Mouse (Mus musculus) layer of hippocampus, adult 18-20 months (tissue): Measurements from ENCODE around the gene Ippk. TPM values are rescaled to one million over a fixed set of nuclear protein-coding genes. Genes with fewer than 3 reads are reported as not detected.

Experiments
- DNase-seq, 2 experiments: peaks; one replicate each; pipeline ENCODE4 v3.0.0; 2022; ENCODE audit warnings: low spot score in 2 of 2
- total RNA-seq, 2 experiments: library from RNA; stranded (reverse); gene quantifications; 2 replicates each; pipeline ENCODE4 v1.2.3; 2021

Gene Ippk
- total RNA-seq, 2 experiments from 2014 or later, result 33.5 to 37.1 TPM

DNA sequence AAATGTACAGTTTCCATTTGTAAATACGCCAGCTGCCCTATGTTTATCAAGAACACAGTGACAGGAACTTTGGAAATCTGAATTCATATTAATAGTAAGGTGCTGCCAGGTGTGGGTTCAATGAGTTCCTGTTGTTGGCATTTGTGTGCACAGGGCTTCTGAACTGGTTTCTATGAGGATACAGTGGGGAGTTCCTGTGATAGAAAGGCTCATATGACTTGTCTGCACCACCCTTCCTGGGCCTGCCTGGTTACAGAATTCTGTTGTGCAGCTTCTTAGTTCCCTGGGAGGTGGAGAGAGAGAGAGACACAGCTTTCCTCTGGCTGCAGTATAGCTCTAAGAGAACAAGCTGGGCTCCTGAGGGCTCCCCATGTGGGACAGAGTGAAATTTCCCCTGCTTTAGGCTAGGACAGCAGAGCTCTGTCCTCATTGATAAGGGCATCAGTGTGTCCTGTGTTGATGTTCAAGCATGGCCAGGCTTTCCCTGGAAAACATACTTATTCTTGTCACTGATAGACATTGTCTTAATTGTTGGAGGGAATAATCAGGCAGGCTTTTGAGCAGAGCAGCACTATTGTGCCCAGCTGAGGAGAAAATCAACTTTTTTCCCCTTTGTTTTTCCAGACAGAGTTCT lies 7.1 kb downstream of the Ippk start:
- DNase-seq, result peak in 1 of 2 experiments; percentile 18

DNA sequence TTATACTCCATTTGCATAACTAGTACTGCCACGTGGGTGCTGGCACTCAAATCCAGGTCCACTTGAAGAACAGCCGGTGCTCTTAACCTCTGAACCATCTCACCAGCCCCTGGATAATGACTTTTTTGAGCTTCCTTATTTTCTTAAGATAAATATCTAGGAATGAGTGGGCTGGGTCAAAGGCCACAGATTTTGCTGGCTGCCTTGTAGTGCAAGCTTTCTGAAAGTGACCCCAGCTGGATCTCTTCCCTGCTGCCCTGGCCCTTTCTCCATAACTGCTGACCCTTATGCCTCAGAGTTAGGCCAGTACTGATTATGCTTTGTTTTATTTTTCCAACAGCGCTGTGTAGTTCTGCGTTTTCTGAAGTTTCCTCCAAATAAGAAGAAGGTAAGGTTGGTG lies 9.5 kb downstream of the Ippk start:
- DNase-seq, result no peak

DNA sequence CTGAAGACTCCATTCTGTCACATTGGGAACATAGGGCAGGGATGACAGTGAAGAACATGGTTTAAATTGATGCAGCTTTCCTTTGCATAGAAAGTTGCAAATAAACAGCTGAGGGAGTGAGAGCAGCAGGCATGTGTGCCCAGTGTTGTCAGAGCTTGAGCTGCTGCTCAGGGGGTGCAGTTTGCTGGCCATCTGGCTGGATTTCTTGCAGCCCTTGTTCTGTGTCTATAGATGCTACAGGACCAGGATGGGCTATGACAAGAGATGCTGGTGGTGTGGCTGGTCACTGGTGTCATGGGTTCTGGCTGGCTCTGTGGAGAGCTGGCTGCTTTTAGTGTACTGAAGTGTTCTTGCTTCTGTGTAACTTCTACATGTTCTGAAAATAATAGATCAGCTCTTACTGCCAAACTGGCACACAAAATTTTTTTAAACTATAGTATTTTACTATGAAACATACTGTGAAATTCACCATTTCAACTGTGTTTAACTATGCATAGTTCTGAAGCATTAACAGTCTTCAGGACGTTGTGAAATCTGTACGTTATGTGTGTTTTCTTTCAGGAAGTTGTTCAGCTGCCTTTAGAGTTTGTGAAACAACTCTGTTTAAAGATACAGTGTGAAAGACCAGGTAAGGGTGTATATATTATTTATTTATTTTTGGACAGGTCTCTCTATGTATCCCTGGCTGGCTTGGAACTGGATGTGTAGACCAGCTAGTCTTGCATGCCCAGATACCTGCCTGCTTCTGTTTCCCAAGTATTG lies 12.4 kb downstream of the Ippk start:
- DNase-seq, result peak in 1 of 2 experiments; percentile 63

DNA sequence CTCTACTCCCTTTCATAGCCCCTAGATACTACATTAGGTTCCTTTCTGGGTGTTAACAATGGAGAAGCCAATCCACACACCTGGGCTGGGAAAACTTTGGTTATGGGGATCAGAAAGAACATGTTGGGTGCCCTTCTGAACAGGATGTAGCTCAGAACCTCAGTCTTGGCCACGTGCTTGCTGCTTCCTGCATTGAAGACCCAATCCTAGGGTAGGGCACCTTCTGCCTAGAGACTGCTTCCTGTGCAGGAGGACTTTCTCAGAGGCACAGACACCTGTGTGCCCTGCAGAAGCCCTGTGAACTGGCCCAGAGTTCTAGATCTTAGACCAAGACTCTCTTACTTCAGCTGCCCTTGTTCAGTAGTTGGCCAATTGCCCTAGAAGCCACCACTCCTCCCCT lies 14.7 kb downstream of the Ippk start:
- peak in 1 of 2 experiments; percentile 2 for DNase-seq

DNA sequence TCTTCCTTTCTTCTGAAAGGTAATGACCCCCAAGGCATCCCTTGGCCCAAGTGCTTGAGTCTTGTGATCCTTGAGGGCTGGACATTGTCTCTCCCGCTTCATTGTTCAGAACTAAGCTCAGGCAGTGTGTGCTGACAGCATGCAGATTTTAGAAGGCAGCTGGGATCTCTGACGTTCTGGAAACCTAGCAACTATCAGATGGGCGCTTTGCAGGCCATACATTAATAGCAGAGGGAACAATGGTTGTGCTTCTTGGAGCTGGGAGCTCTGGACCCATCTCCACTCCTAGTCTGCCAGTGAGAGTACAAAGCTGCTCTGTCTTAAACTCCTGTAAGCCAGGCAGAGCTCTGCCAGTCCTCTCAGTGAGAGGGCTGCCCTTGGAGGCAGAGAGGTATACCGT lies 15.1 kb downstream of the Ippk start:
- DNase-seq, result peak in 1 of 2 experiments; percentile 56

DNA sequence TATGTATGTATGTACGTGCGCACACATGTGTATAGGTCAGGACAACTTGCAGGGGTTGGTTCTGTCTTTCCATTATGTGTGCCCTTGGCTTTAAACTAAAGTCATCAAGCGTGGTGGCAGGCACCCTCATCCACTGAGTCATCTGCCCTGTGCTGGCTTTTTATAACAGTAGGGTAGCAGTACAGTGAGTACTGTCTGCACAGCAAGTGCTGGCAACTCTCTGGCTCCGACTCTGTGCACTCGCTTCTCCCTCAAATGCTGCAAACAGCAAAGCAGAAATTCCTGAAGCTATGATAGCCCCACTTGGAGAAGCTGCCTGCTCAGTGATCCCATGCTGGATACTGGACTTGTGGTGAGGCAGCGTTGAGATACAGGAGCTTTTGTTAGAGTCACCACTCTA lies 23.4 kb downstream of the Ippk start:
- DNase-seq, result peak in 1 of 2 experiments; percentile 83

DNA sequence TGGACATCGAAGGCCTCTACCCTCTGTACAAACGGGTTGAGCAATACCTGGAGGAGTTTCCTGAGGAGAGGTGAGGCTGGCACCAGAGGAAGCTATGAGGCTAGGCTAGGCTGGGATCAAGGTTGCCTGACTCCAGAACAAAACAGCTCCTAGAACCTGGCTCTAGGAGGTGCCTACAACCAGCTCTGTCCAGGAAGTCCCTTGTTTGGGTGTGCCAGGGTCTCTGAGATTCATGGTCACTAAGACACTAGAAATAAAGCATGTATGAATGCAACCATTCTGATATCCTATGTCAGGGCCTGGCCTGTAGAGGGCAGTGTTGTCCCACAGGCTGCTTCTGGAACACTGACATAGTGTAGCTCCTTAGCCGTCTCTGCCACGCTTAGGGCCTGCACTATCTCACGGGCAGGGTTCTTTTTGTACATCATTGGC lies 28.3 kb downstream of the Ippk start:
- DNase-seq, result peak; percentile 74 to 91

DNA sequence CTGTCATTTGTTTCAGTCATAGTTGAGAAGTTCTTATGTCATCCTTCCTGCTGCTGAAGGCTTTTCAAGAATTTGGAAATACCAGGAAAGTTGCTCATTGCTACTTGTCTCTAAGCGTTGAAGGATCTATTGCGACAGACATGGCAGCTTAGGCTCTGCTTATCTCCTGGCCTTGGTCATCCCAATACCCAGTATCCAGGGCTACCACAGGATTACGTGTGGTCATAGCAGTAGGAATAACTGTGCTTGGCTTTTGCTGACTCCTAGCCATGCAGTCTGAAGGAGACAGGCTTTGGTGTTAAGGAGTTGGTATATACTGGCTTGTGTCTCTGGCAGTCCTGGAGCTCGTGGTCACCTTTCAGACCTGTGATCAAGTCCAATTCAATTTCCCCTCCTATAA lies 39.2 kb downstream of the Ippk start:
- no peak for DNase-seq

DNA sequence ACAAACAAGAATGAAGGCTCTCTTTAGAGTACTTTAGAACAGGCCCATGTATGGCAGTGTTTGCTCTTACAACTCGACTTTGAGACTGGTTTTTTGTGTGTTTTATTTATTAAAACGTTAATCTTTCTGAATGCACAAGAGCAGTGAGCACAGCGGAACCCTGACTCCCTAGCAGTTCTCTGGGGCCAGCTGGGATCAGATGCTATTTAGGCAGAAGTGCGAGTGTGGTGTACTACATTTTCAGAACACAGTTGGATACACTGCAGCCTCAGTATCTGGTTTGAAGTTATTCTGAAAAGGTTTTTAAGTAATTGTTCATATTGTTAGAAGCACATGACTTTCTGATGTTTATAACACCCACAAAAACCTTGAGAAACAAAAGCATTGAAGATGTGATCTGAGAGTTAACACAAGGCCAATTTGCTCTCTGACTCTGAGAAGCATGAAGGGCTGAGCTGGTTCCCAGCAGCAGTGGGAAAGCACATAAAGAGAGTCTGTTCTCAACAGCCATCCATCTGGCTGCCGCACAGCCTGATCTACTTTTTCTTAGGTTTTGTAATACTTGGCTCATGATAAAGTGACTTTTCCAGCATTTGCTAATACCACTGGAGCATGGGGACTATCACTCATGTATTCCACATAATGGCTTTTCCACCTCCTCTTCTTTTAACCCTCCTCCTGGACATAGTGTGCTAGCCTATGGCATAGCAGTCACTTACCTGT lies 39.8 kb downstream of the Ippk start:
- DNase-seq, result peak; percentile 57 to 91

DNA sequence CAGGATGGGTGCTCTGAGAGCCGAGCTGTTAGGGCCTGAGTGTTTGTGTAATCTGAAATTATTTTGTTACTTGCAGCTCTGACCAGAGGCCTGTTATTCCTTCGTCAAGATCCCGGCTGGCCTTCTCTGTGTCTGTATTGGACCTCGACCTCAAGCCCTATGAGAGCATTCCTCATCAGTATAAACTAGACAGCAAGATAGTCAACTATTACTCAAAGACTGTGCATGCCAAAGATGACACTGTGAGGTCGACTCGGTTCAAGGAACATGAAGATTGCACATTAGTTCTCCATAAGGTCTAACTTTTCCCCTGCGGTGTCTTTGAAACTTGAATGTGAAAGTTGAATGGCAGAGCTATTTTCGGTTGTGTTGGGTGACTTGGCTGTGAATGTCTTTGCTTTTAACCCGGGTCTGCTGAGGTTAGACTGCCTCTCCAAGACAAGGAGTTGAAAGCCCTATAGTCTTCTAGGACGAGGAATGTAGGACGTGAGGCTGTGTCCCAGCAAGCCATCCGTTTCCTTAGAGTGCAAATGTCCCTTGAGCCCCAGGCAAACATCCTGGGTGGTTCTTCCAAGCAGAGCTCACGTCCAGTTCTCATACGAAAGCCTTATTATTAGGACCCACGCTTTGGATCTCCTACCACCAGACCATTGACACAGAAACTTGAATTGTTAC lies 40.5 kb downstream of the Ippk start:
- no peak for DNase-seq

DNA sequence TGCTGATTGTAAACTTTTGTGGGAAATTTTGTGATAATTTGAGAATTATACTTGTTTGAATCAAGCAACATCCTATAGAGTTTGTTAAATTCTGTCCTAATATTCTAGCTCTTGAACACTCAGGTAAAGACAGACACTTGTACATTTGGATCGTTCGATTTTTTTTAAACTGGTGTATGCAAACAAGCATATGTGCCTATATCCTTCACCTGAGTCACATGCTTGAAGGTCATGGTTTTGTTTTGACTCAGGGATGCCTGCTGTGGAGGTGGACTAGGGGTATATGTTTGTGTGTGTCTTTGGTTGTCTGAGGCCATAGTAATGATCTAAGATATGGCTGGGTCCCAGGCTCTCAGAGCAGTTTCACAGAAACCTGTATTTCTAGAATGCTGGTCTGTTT lies 41.9 kb downstream of the Ippk start:
- no peak for DNase-seq

DNA sequence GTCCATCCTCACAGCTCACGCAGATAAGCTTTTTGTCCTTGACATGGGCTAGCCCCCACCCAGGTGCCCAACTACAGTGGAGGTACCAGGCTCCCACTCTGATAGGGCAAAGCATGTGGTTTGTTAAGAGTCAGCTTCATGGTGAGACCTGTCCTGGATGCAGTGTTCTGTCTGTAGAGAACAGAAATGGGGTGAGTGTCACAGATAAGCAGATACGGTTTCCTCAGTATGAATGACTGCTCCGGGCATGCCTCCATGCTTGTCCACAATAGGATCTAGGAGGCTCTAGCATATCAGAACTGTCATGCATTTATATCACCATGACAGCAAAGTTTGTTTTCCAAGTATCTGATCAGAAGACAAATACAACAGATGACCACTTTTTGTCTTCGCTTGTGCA lies 44.8 kb downstream of the Ippk start:
- DNase-seq, result no peak

DNA sequence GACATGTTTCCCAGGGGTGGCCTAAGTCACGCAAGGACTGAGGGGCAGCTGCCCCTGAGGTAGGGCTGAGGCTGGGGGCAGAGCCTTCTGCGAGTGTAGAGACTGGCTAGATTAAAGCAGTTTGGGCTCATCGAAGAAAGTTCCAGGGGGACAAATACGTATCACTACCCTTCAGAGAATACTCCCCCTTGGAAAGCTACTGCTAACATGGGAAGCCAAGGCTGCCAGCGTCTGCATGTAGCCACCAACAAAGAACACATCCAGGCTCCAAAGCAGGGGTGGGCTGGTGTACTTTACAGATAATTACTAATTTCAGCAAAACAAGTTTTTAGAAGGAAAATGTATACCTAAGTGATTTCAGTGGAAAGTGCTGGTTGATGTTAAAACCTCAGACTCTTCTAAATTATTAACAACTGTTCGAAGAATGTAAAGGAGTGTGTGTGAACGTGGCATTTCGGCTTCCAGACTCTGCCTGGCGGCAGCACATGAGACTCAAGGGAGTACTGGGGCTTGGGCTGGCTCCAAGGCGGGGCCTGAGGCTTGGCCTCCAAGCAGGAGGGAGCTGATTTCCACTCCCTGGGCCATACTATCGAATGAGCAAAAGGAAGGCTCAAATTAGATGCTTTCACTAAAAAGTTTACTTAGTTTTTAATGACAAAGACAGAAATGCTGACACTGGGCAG lies 45.5 kb downstream of the Ippk start:
- DNase-seq, result no peak

DNA sequence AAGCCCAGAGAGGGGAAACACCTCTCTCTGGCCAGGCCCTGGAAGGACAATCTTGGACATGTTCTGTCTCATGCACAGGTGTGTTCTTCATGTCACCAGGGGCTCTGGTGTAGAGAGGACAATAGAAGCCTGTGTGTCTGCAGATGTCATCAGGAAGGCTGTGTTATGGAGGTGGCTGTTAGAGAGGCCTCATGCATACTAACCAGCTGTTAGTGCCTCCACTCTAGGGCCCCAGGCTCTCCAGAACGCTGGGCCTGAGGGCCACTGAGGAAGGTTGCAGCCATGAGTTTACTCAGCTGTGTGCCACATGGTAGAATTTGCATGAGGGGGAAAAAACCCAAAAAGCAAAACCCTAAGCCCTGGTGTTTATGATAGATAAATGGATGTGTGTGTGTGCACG lies 46.5 kb downstream of the Ippk start:
- no peak for DNase-seq

DNA sequence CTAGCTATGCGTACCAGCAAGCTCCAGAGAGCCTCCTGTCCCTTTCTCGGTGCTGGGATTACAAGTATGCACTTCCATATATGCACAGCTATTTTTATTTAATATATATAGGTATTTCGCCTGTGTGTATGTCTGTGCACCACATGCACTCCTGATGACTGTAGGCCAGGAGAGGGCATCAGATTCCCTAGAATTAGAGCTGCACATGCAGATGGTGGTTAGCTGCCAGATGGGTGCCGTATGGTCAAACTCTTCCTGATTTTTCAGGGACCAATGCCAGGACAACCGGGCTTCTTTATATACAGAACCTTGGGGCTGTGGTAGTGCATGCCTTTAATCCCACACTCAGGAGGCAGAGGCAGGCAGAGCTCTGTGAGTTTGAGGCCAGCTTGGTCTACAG lies 48.0 kb downstream of the Ippk start:
- peak in 1 of 2 experiments; percentile 61 for DNase-seq

DNA sequence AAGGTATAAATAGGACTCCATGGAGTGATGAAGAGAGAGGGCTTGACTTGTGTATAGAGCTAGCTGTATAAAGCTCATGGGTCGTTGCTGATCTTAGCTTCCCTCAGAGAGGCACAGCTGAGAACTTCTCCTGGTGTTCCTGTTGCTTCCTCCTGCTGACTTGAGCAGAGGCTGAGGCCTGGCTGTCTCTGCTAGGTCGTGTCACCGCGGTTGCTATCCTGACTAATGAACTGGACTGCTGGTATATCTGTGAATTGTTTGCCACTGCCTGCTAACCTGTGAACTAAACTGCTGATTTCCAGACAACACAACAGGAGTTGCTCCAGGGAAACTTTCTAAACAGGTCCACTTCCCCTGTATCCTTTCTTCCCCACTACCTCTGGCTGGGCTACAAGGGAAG lies 49.3 kb downstream of the Ippk start:
- DNase-seq, result no peak

DNA sequence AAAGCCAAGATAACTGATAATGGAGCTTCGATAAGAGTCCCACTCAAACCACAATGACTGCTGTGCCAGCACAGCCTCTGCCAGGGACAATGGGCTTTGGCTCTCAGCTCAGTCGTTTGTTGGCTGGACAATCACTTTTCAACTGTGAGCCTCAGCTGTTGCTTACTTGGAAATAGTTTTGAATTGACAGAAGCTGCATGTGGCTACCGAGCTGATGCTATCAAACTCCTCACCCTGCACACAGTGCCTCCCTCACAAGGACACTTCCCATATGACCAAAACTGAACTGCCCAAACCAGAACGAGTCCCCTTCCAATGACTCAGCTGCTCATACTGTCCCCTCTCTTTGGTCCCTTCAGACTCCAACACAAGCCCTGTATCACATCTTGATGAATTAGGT lies 49.8 kb downstream of the Ippk start:
- no peak for DNase-seq

DNA sequence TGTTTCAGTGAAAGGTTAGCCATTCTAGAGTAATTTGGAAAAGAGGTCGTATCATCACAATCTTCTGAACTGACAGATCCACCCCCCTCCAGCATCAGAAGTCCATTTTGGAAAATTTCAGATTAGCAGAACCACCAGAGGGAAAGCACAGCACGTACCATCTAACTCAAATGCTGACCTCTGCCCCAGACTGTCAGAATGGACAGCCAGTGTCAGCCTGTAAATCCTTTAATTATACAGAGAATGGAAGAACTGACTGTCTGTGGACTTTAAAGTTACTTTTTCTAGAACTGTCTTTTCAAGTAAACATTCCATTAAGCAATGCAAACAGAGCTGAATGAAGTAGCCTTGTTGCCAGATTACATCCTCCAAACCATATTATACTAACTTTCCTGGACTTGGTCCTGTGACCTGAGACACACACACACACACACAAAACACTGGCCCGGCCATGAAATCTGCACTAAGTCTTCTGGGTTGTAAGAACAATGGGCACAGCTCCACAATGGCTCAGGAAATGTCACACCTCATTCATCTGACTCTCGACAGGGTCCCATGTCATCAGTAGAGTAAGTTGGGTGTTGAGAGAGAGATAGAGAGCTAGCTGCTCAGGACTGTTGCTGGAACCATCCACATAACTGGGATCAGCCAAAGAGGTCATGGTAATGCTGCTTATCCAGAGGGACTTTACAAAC lies 51.1 kb downstream of the Ippk start:
- no peak for DNase-seq

DNA sequence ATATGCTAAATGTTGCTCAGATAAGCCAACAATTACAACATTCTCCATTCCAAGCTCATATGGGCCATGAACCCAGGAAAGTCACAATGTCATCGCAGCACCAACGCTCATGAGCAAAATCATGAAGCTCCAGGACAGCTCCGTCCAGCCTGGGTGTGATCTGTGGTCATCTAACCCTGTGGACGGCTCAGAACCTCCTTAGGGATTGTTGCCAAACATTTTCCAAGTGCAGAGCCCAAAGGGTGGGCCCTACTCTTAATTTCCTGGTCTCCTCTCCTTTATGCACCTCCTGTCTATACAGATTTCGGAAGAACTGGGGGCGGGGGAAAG lies 51.6 kb downstream of the Ippk start:
- no peak for DNase-seq

DNA sequence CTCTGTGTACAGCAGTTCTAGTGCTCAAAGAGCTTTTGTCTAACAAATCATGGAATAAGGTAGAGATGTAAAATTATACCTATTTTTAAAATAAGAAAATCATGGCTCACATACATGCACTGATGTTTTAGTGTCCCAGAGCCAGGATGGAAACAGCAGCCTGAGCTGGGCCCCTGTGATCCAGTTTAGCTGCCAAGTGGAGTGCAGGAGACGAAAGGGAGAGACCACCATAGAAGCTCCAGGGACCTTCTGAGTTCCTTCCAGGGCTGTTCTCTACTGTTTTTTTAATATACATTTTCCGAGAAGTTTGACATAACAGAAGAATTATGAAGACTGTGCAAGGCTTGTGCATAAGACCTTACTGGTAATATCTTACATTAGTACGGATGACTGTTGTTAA lies 56.8 kb downstream of the Ippk start:
- DNase-seq, result no peak
